8 mouse cellular contexts compared by ENCODE assay signal in the genomic region with DNA sequence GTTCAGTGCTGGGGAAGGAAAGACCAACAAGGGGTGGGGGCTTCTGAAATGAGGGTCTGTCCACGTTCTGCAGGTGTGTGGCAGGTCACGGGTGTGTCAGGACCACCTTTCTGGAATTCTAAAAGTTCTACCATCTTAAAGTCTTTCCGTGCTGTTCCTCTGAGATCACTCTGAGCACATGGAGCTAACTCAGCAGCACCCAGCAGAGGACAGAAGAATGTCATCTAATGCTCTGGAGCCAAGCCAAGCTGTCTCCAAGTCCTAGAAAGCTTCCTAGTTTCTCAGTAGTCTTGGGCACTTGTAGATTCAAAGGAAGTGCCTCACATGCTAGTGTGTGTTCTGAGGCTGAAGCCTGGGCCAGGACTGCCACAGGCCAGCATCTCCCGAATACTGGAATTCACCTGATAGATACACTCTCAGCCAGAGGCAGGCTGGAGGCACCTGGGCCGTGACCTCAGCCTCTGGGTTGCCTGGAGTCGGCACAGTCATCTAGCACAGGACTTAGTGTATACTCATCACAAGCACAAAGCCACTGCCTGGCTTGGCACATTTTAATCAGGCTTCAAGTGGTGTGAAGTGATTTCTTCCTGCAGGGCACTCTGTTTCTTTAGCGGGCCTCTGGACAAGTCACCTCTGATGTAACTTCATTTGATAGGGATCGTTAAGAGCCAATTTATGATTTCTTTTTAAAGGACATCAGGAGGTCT. TPM values are rescaled to one million over a fixed set of nuclear protein-coding genes. Genes with fewer than 3 reads are reported as not detected.
DNase-seq lines count a peak whose midpoint lies in the region; ATAC-seq lines count a peak whose summit lies in the region.

No protein-coding gene starts in this region.

- DNase-seq in heart, adult 11 months: peak; percentile 95
- DNase-seq in heart, postnatal 25 days (ENCODE audit: low spot score): no peak
- peak; percentile 64 for DNase-seq in A20 (ENCODE audit: low read depth, low spot score)
- peak; percentile 58 for DNase-seq in brain, adult 2 months (ENCODE audit: low read depth, low spot score)
- peak; percentile 62 to 69 for DNase-seq in kidney, adult 8-10 months
- DNase-seq in right cerebral cortex, postnatal 14 days: peak; percentile 66

- ATAC-seq in megakaryocyte, adult 5-6 weeks (ENCODE audit: poor library complexity, severe bottlenecking): no peak
- no peak for ATAC-seq in activated CD4-positive, CD25-positive, alpha-beta regulatory T cell, adult 4 months

- intact Hi-C loops in heart, postnatal 25 days (cut with DNase I): no loop called here

RNA-seq across cellular contexts. Expression of gene Bri3, which starts 23.5 kb away (rescaled TPM):
- total RNA-seq in heart, postnatal 25 days (2021): 100 to 1,000 TPM; 114 to 130 TPM
- total RNA-seq in megakaryocyte, adult 5-6 weeks (2015): 86.8 and 91.0 TPM in 2 replicates
- total RNA-seq in megakaryocyte, adult 5-6 weeks (2017): 20.1 and 33.8 TPM in 2 replicates
- polyA plus RNA-seq in activated CD4-positive, CD25-positive, alpha-beta regulatory T cell, adult 4 months (2017; shearing (Covaris generic)): 1 to 10 TPM; 2.5 to 4.7 TPM

RNA-seq across cellular contexts. Expression of gene Tecpr1, which starts 44.3 kb away (rescaled TPM):
- total RNA-seq in heart, postnatal 25 days (2021): 10 to 100 TPM; 23.0 to 24.9 TPM
- total RNA-seq in megakaryocyte, adult 5-6 weeks (2015): 6.0 and 9.8 TPM in 2 replicates
- total RNA-seq in megakaryocyte, adult 5-6 weeks (2017): 8.0 and 13.0 TPM in 2 replicates
- polyA plus RNA-seq in activated CD4-positive, CD25-positive, alpha-beta regulatory T cell, adult 4 months (2017; shearing (Covaris generic)): 10 to 100 TPM; 68.3 to 97.8 TPM
